Mouse (Mus musculus) natural killer cell, adult 2 months (primary cell): ENCODE results near the gene Gm20388.
"Not testable (repeated sequence)": the region's sequence is repeated elsewhere in the genome, so short reads cannot be mapped to it uniquely, and the experiment has no call there.

ENCODE experiments used
- DNase-seq, 2 experiments: peaks; one replicate each; pipeline ENCODE4 v3.0.0; 2022; ENCODE audit warnings: low spot score in 2 of 2

Gm20388 gene

DNA sequence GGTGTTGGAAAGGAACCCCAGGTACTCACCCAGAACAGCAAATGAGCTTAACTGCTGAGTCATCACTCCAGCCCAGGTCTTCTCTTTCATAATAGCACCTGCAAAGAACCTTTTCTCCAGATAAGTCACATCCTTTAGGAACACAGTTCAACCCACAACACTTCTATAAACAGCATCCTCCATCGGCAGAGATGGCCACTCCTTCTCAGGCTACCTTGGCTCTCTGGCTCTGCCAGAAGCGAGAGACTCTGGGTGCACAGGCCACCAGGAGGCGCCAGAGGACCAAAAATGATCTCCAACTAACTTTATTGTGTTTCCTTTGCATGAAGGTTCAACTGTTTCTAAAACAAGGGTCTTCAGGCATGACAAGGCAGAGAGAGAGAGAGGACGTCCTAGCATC is 3879.3 kb downstream of the Gm20388 start:
- peak; percentile 59 to 69 for DNase-seq

DNA sequence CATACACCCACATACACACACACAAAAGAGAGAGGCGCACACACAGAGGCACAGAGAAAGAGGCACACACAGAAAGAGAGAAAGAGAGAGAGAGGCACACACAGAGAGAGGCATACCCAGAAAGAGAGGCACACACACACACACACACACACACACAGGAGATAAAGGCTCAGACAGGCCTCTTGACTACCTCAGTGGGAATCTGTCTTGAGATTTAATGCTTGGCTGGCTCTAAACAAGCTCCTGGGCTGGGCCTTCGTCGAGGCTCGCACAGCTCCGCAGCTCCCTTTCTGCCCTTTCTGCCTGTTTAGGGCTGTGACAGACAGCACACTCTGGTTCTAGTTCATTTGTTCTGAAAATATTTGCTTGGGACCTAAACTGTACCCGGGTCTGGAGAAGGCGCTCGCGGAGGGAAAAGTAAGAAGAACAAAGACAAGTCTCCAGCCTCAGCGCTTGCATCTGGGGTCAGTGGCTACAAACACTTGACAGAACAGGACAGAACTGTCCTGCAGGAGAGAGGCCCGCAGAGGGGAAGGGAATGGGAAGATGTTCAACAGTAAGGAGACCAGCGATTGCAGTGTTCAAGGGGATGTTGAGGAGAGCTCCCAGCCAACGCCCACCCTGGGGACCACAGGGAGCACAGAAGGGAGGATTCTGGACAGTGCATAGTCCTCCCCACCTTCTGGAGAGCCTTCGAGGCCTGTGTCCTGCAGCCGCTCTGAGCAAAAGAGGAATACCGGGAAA is 3880.6 kb downstream of the Gm20388 start:
- no peak for DNase-seq

DNA sequence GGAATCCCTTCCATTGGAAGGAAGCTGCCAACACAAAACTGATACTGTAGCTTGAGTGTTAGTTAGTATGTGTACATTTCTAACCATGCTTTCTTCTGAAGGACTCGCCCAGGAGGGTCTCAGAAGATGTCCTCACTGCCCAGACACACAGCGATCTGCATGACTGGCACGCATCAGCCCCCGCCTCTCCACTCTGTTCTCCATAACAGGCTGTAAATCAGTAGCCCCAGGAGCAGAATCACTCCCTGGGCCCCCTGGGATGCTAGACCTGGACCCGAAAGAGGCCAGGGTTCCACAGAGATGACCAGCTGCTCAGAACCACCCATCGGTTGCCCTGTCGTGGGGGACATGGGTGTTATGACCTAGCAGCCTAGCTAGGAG is 3881.2 kb downstream of the Gm20388 start:
- DNase-seq = no peak

DNA sequence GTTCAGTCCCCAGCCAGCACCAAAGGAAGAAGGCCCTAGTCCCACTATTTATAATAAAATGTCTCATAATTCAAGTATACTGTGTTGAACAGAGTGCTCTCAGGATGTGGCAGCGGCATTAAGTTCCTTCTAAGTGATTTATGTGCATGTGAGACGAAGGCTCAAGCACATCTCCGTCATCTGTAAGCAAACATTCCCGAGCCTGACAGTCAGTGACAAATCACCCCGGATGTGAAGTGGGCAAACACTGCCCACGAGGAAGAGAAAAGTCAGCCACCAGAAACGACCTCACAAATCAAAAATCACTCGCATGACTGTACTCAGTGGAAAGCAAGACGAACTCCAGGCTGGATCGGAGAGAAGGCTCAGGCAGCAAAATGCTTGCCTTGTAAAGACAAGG is 3883.3 kb downstream of the Gm20388 start:
- DNase-seq = no peak

DNA sequence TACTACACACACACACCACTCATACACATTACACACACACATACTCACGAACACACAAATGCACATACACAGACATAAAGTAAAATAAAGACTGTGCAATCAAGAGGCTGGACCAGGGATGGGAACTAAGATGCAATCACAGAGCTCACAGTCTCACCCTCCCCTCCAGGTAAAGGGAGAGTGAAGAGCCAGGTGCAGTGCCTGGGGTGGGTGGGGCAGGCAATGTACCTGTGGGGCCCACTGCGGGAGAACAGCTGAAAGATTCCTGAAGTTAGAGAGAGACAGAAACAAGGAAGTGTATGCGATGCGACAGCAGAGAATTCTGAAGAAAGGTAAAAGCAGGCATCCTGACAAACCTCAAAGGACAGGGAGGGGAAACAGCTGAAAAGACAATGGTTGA is 3884.1 kb downstream of the Gm20388 start:
- DNase-seq = no peak

DNA sequence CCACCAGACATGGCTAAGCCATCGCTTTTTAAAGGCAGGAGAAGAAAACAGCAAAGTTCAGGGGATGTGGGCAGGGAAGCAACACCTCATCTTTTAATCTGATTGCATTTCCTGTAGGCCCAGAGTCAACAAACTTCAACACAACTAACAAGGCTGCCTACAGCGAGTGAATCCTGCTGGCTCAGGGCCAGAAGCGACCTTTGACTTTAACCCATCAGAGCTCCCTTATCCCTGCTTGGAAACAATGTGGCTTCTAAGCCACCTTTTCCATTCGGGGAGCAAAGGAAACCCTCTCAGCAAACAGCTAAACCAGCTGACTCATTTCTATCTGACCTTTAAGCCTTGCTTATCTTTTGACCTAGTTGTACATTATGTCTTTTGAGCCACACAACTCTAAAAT is 3886.1 kb downstream of the Gm20388 start:
- no peak for DNase-seq

DNA sequence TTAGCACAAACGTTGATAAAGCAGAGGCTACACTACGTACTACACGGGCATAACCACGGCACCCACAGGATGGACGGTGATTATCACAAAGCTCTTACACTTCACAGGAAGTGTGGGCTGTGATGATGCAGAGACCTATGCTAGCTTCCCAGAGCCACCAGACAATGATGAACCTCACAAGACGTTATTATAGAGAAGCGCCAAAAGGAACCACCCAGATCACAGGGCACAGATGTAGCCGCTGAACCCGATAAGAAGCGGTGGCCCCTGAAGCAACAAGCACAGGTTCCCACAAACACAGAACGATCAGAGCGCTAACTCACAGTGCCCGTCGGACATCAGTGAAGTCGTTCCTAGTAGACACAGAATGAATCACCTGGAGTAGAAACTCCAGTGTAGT is 3887.3 kb downstream of the Gm20388 start:
- peak in 1 of 2 experiments; percentile 31 for DNase-seq

DNA sequence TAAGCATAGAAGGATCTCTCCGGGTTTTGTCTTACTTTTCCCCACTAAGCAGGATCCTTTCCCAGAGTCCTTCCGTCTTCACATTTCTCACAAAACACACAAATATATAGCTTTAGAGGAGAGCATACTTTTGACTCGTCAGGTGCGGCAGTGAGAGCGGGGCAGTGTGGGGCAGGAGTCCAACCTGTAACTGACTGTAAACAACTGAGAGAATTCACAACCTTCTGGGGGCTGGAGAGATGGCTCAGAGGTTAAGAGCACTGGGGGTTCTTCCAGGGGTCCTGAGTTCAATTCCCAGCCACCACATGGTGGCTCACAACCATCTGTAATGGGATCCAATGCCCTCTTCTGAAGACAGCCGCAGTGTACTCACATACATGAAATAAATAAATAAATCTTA is 3888.8 kb downstream of the Gm20388 start:
- no peak for DNase-seq

DNA sequence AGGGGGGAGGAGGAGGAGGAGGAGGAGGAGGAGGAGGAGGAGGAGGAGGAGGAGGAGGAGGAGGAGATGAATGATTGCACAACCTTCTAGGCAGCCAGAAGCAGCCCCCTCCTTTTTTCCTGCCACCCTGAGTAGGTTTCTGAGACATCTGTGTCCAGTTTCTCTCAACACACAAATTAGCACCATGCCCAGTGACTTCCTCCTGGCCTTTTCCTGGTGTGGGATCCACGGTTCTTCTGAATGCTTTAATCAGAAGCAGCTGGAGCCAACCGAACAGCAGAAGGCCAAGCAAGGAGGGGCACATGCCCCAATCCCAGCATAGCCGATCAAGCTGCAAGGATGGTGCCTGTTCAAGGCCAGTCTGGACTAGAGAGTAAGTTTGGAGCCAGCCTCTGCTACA is 3889.2 kb downstream of the Gm20388 start:
- no peak for DNase-seq

DNA sequence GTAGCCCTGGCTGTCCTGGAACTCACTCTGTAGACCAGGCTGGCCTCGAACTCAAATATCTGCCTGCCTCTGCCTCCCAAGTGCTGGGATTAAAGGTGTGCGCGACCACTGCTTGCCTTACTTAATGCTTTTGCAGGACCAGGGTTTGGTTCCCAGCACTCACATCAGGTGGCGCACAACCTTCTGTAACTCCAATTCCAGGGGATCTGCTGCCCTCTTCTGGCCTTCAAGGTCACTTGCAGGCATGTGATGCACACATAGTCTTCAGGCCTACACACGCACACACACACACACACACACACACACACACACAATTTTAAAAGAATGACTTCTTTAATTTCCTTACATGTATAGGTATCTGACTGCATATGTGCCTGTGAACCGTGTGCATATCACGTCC is 3890.2 kb downstream of the Gm20388 start:
- no peak for DNase-seq

DNA sequence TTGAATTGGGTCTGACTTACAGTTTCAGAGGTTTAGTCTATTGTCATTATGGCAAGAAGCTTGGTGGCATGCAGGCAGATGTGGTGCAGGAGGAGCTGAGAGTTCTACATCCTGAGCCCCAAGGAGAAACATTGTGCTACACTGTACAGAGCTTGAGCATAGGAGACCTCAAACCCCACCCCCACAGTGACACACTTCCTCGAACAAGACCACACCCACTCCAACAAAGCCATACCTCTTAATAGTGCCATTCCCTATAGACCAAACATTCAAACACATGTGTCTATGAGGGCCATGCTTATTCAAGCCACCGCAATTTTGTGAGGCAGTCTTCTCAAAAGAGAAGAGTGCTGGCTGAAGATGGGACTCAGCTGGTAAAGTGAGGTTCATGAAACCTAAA is 3890.9 kb downstream of the Gm20388 start:
- DNase-seq = no peak

DNA sequence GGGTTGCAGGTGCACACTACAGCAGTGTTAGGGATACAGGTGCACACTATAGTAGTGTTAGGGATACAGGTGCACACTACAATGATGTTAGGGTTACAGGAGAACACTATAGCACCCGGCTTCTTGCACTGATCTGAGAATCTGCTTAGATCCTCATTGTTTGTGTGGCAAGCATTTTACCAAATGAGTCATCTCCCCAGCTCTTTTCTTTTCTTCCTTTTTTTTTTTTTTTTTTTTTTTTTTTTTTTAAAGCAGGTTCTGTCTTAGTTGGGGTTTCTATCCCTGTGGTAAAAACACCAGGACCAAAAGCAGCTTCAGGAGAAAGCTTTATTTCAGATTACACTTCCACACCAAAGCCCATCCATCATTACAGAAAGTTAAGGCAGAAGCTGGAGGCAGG is 3893.0 kb downstream of the Gm20388 start:
- no peak for DNase-seq

DNA sequence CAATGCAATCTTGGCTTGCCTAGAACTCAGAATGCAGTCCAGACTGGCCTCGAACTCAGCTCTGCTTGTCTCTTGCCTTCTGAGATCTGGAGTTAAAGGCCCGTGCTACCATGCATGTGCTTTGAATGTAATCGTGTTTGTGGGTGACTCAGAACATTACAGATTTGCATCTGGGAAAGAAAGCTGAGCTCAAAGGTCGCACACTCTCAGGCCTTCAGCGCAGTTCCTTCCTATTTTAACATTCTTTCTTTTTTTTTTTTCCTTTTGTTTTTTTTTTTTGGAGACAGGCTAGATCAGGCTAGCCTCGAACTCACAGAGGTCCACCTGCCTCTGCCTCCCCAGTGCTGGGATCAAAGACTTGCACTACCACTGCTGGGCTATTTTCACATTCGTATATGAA is 3893.9 kb downstream of the Gm20388 start:
- no peak for DNase-seq

DNA sequence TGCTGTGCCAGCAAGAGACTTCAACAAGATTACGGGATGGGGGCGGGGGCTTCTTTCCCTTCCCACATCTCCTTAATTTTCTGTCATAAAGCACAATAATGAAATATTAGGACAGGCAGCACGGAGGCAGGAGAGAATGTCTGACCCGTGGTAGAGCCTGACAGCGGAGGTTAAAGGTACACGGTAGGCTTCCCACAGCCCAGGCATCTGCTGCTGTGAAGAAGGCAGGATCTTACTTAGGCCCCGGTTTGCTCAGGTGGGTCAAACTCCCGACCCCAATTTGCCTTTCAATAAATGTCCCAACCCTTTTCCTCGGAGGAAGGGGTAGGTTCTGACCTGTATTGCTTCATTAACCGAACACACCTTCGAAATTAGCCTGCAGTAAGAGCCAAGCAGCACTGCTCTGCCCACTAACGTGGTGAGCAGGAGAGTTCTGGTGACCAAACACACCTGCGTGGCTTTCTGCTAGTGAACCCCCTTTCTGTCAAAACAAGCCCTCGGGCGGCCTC is 3894.6 kb downstream of the Gm20388 start:
- DNase-seq = no peak

DNA sequence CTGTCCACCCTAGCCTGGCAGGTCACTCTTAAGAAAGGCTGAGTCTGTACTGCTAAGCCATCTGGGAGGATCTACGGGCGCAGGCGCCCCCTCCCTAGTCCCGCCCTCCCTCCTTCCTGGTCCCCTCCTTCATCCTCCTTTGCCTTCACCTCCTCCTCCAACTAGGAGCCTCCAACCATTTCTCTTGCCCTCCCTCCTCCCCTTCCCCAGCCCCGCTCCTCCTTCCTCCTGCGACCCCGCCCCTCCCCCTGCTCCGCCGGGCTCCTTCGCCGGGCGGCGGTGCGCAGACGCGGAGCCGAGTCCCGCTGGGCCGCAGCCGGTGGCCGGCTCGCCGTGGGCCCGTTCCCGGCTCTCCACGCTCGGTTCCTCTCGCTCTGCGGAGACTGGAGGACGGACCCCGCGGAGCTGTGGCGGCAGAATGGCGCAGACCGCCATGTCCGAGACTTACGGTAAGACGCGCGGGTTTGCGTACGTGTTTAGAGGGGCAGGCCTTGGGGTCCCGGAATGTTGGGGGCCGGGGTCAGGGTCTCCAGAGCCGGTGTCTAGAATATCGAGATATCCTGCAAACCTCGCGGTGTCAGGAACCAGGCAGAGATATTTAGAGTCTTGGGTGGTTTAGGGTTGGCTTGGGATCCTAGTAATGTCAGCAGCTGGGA is 3895.2 kb downstream of the Gm20388 start, which contains the start of gene Rab4a:
Gene Rab4a (plus strand): TSS at position 268 of the 656 bp plus-strand sequence.
- no peak for DNase-seq

DNA sequence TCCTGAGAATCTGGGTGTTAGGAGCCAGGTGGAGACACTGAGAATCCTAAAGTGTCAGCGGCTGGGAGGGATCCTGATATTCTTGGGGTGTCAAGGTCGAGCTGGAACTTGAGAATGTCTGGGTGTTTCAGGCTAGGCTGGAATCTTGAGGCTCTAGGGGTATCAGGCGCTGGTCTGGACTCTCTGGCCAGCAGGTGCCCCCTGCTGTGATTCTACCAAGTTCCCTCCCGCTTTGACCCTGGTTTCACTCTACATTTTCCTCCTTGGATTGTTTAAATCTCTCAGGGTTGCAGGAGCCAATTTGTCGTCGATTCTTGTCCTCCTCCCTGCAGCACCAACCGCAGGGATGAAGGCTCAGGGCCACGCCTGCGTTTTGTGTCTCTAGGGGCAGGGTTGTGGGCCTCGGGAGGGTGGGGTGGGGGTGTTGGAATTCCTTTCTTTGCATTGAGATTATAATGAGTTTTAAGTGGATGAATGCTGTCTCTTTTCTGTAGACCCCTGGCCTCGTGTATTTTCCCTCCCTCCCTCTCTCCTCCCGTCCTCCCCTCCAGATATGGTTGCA is 3895.8 kb downstream of the Gm20388 start:
- no peak for DNase-seq

DNA sequence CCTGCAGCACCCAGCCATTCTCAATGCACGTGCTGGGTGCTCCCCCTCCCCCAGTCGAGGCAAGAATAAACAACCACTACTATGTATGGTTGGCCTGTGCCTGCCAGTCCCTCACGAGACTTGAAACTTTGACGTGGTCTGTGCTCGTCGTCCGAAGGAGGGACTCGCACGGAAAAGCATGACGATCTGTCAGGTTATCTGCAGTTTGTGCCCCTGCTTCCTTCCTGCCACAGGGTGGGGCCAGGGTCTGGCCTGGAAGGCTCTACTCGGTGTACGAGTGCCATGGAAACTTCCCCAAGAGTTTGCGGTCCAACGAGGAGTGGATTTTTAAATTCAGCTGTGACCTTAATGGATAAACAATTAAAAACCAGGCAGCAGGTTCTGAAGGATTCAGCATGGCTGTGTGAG is 3896.4 kb downstream of the Gm20388 start:
- peak in 1 of 2 experiments; percentile 5 for DNase-seq

DNA sequence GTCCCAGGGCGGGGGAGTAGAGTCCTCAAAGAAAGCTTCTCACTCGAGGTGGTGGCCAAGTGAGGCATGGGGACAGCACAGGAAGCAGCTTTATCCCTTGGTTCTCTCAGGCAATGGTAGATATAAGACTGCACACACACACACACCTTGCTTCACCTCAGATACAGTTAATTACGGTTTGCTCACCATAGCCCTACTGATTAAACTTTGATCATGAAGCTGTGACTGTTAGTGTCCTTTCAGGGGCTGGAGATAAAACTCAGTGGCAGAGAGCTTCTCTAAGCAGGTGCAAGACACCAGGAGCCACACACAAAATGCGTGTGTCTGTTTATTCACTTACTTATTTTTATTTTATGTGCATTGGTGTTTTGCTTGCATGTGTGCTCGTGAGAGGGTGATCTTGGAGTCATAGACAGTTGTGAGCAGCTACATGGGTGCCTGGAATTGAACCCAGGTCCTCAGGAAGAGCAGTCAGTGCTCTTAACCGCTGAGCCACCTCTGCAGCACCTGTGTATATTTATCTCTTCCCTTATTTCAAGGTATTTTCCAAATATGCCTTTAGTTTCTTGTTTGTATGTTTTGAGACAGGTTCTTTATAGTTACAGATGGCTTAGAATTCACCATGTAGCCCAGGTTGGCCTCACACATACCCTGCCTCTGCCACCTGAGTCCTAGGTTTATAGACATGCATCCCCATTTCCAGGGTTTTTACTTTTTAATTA is 3897.4 kb downstream of the Gm20388 start:
- no peak for DNase-seq

DNA sequence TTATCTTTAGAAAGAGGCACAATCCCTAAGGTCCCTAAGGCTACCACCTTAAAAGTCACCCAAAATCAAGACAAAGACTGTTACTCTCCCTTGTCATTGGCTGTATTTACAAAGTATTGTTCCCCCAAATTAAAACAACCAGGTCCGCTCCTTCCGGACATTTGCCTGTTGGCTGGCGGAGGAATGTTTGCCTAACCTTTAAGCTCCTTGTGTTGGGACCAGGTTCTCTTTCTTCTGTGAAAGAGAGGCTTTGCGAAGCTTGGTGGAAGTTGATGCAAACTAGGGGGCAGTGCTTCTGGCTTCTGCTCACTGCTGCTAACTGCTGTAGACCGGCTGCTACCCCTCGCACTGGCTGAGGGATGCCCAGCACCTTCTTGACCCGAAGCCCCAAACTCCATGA is 3898.0 kb downstream of the Gm20388 start:
- DNase-seq = no peak

DNA sequence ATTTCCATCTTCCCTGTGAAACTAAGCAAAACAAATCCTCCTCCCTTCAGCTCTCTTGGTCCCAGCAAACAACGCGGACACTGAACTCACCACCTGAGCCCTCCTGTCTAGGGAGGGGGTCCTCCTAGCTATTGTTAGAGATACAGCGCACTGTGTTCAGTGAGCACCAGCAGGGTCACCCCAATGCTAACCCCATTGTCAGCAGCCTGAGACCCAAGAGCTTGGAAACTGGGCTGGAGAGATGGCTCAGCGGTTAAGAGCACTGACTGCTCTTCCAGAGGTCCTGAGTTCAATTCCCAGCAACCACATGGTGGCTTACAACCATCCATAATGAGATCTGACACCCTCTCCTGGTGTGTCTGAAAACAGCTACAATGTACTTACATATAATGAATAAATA is 3898.7 kb downstream of the Gm20388 start:
- not testable (repeated sequence) for DNase-seq

DNA sequence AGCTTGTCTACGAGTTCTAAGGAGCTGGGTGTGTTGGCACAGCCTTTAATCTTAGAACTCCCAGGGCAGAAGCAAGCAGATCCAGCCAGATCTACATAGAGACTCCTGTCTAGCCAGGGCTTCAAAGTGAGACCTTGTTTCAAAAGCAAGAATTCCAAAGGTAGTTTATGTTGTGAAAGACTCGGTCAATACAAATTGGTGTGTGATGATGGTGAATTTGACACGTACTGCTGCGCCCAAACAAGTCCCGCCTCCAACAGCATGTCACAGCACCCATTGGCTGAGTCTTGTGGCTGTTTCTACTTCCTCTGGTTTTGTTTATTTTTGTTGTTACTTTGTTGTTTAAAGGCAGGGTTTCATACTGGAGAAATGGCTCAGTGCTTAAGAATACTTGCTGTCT is 3901.6 kb downstream of the Gm20388 start:
- DNase-seq = no peak

DNA sequence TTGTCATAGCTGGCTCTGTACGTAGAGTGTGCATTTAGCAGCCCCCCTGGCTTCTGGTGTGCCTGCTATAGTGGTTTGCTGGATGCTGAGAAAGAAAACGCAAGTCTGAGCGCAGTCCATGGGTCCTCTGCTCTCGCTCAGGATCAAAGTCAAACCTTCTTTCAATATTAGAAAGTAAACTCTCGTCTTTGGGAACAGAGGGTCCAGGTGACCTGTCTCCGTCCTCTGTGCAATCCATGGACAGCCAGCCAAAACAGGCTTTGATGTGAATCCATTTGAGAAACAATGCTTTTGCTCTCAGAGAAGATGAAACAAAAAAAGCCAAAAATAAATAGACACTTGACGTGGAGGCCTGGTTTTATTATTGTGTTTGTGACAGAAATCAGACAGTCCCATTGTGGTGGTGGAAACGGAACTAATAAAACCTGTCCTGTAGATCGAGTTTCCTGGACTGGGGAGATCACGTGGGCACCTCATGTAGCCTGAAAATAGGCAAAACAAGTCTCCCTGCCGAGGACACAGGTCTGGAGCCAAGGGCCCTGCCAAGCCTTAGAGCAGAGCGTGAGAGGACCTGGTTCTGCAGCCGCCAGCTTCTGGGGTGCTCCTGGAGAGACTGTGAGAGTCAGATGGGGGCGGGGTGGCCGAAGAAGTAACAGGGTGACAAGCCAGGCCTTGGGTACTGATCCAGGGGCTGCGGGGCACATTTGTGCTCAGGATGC is 3902.7 kb downstream of the Gm20388 start:
- no peak for DNase-seq
